Mouse (Mus musculus): ENCODE data around the gene Slc38a10. TPM values are rescaled to one million over a fixed set of nuclear protein-coding genes. Genes with fewer than 3 reads are reported as not detected.

Slc38a10 gene
- polyA plus RNA-seq, 1 experiment from 2014 or later: 110 TPM

DNA sequence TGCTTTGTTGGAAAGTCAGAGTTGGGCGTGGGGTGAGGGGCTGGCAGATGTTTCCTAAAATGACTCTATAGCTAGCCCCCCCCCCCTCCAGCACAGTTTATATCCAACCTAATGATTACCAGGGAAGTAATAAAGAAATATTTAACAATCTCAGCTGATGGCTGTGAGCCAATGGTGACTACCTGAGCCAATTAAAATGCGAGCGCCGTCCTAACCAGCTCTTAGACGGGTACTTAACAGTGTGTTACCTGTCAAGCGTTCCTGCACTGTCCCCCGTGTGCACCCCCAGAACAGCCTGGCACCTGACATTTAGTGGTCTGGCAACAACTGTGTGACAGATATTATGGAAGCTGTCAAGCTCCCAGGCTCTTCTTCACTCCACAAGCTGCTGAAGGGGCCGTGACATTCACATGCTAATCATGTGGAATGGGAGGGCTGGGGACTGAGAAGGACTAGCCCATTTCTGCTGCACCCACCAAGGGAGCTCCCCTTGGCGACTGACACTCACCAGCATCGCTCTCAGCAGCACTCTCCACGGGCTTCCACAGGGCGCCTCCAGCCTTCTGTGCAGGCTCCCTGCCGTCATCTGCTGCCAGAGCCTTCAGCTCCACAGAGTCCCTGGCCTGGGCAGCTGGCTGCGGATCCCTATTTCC lies 41.5 kb downstream of the Slc38a10 start:
- no peak for ATAC-seq (ENCODE audit: low FRiP score)
- H3K9ac ChIP-seq: peak overlapping the region; percentile 19; the same call in 1 of the 2 replicates
- no peaks in the 10 kb centered on the region for H3K27me3 ChIP-seq
- no peaks in the 10 kb centered on the region for H3K9me3 ChIP-seq
- H3K36me3 ChIP-seq: peaks cover 63% of the 10 kb centered on the region
- no peak overlapping the region for H3K4me3 ChIP-seq
- H3K27ac ChIP-seq: no peak overlapping the region
- no peak overlapping the region for H3K4me2 ChIP-seq
- 67% methylated on average over 14 of the region's 14 CpGs for WGBS
- peaks cover 15% of the 10 kb centered on the region for H3K4me1 ChIP-seq (replicated peaks)

DNA sequence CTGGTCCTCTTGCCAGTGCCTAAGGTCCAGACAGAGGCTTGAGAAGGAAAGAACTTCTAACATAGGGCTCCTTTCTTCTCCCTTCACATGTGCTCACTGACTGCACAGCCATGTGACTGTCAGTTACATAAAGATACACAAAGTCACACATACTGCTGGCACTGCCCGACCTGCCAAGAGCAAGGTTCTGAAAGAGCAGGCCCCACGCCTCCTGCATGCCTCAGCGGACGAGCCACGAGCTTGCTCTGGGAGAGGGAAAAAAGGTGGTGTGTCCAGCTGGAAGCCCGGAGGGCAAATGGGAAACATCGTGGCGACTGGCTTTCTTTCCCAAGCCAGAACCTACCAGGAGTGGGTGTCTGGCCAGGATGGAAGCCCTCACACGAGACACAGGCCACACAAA lies 43.4 kb downstream of the Slc38a10 start:
- H3K4me3 ChIP-seq: no peak overlapping the region
- no peak overlapping the region for H3K4me2 ChIP-seq
- no peak overlapping the region for H3K27ac ChIP-seq
- H3K36me3 ChIP-seq: peaks cover 61% of the 10 kb centered on the region
- no peak for ATAC-seq (ENCODE audit: low FRiP score)
- H3K4me1 ChIP-seq (replicated peaks): peaks cover 15% of the 10 kb centered on the region
- no peaks in the 10 kb centered on the region for H3K9me3 ChIP-seq
- WGBS: 86% methylated on average over 9 of the region's 9 CpGs
- H3K9ac ChIP-seq: no peak overlapping the region
- no peaks in the 10 kb centered on the region for H3K27me3 ChIP-seq

DNA sequence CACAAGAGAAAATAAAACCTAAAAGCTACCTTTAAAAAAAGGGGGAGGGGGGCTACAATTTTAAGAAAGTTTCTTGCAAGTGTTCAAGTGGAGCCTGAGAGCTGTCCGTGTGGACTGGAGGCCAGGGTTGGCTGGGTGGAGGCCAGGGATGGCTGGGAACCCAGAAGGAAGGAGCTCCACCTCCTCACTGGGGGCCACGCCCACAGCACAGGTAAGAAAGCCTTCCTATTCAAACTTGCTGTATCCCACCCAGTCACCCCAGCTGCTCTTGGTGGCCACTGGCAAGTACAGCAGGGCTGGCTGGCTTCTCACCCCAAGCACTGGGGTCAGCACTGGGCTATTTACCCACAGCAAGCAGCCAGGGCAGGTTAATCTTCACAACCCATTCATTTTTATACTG lies 44.1 kb downstream of the Slc38a10 start:
- no peak overlapping the region for H3K4me3 ChIP-seq
- peaks cover 61% of the 10 kb centered on the region for H3K36me3 ChIP-seq
- peaks cover 8% of the 10 kb centered on the region; the same call in 1 of the 2 replicates for H3K4me1 ChIP-seq (replicated peaks)
- 84% methylated on average over 2 of the region's 2 CpGs for WGBS
- H3K27me3 ChIP-seq: no peaks in the 10 kb centered on the region
- no peak overlapping the region for H3K27ac ChIP-seq
- ATAC-seq (ENCODE audit: low FRiP score): no peak
- H3K9ac ChIP-seq: no peak overlapping the region
- no peak overlapping the region for H3K4me2 ChIP-seq
- H3K9me3 ChIP-seq: no peaks in the 10 kb centered on the region

- Histone ChIP-seq H3K27me3 (no peaks in the 10 kb centered on the region), H3K36me3 (peaks cover 49% of the 10 kb centered on the region), H3K9ac (no peak overlapping the region), H3K4me3 (no peak overlapping the region), H3K27ac (no peak overlapping the region), H3K4me1 (replicated peaks) (peaks cover 20% of the 10 kb centered on the region), H3K4me2 (no peak overlapping the region), H3K9me3 (no peaks in the 10 kb centered on the region)
- no peak for ATAC-seq (ENCODE audit: low FRiP score)
- 97% methylated on average over 3 of the region's 3 CpGs for WGBS
Measured at GRCm38 (mm10) chr11:120103431-120103997, 47.6 kb downstream of the Slc38a10 start.

DNA sequence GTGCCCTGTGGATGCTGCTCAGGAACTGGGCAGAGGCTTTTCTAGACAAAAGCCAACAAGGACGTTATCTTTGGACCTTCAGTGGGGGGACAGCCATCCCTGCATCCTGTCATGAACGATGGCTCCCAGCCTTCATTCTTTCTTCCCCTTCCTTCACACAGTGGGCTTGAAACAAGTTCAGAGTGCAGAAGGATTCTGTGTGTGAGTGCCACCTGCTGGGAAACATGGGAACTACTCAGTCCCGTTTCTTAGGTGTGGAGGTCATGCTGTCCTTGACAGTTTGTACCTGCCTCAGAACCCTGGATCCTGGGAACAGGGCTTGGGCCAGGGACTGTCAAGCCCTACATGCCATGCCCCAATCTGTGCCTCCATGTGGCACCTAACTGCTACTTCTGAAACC lies 50.1 kb downstream of the Slc38a10 start:
- Histone ChIP-seq H3K9ac (peak overlapping the region; percentile 40; the same call in 1 of the 2 replicates), H3K4me2 (no peak overlapping the region), H3K9me3 (no peaks in the 10 kb centered on the region), H3K27ac (peak overlapping the region; percentile 63), H3K27me3 (no peaks in the 10 kb centered on the region), H3K4me3 (no peak overlapping the region; the same call in 1 of the 2 replicates), H3K36me3 (peaks cover 36% of the 10 kb centered on the region), H3K4me1 (replicated peaks) (peaks cover 36% of the 10 kb centered on the region)
- ATAC-seq (ENCODE audit: low FRiP score): no peak
- 0% methylated on average over 3 of the region's 3 CpGs for WGBS

- no peaks in the 10 kb centered on the region for H3K27me3 ChIP-seq
- peak within 1 kb of the TSS; percentile 82 for H3K4me3 ChIP-seq
- peak within 1 kb of the TSS; percentile 94 for H3K27ac ChIP-seq
- ATAC-seq (ENCODE audit: low FRiP score): peak; percentile 97
- peaks cover 37% of the 10 kb centered on the region for H3K36me3 ChIP-seq
- H3K9me3 ChIP-seq: no peaks in the 10 kb centered on the region
- H3K9ac ChIP-seq: peak within 1 kb of the TSS; percentile 95
- peak within 1 kb of the TSS; percentile 96 for H3K4me2 ChIP-seq
- under 1% methylated on average over 77 of the region's 77 CpGs for WGBS
- peaks cover 36% of the 10 kb centered on the region for H3K4me1 ChIP-seq (replicated peaks)
Measured at GRCm38 (mm10) chr11:120098588-120099511, 52.3 kb downstream of the Slc38a10 start, which contains the start of the genes Tepsin and Ndufaf8. Tepsin (minus strand) TSS chr11:120098731. Ndufaf8 (plus strand) TSS chr11:120098928.

GRCm38 (mm10) chr11:120092817-120093591 lies 58.1 kb downstream of the Slc38a10 start:
- Histone ChIP-seq H3K27ac (no peak overlapping the region), H3K36me3 (peaks cover 68% of the 10 kb centered on the region), H3K9me3 (no peaks in the 10 kb centered on the region), H3K27me3 (no peaks in the 10 kb centered on the region; the same call in 1 of the 2 replicates), H3K4me2 (no peak overlapping the region), H3K4me3 (no peak overlapping the region), H3K4me1 (replicated peaks) (peaks cover 14% of the 10 kb centered on the region), H3K9ac (no peak overlapping the region)
- 80% methylated on average over 23 of the region's 23 CpGs for WGBS
- ATAC-seq (ENCODE audit: low FRiP score): 0 out of 2 replicates have a peak, but pooled peaks have one; percentile 14

DNA sequence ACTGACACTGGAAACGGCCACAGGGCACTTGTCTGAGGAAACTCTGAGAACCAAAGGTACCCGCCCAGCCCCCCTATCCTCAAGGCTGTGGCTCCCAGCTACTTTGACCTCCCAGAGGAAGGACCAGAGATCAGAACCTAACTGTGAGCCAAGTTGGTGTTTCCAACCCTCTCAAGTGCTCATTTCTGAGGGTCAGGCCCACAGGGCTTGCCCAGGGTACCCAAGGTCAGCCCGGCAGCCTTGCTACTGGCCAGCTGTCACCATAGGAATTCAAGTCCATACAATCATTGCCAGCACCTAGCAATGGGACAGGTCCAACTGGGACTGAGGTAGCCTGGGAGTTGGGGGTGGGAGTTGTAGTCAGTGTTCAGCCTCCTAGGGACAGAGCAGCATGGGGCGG lies 60.5 kb downstream of the Slc38a10 start:
- no peak overlapping the region for H3K27ac ChIP-seq
- 93% methylated on average over 4 of the region's 4 CpGs for WGBS
- H3K4me3 ChIP-seq: no peak overlapping the region
- H3K36me3 ChIP-seq: peaks cover 57% of the 10 kb centered on the region
- peaks cover 6% of the 10 kb centered on the region for H3K4me1 ChIP-seq (replicated peaks)
- ATAC-seq (ENCODE audit: low FRiP score): no peak
- H3K9ac ChIP-seq: no peak overlapping the region
- no peak overlapping the region for H3K4me2 ChIP-seq
- no peaks in the 10 kb centered on the region; the same call in 1 of the 2 replicates for H3K27me3 ChIP-seq
- H3K9me3 ChIP-seq: no peaks in the 10 kb centered on the region

DNA sequence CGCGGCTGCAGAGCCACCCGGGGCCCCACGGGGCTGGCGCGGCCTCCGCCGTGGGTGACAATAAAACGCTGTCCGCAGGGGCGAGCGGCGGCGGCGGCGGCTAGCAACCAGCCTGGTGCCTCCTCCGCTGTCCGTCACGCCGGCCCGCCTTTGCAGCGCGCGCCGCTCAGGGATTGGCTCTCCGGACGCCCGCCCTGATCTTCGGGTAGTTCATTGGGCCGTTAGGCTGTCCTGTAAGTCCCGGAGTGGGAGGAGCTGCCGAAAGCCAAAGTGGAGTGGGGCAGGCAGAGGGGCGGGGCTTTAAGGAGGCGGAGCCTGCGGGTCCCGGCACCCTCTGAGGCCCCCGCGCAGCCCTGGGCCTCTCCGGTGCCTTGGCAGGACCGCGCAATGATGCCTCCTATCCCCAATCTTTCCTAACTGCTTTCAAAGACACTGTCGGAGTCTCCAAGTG lies 64.4 kb downstream of the Slc38a10 start, which contains the start of gene Cep131:
Gene Cep131 (minus strand): TSS at position 126 of the 451 bp plus-strand sequence.
- H3K36me3 ChIP-seq: peaks cover 41% of the 10 kb centered on the region
- H3K9ac ChIP-seq: peak within 1 kb of the TSS; percentile 98

GRCm38 (mm10) chr11:120085891-120086627 lies 65.1 kb downstream of the Slc38a10 start:
- H3K36me3 ChIP-seq: peaks cover 40% of the 10 kb centered on the region
- peak overlapping the region; percentile 98 for H3K9ac ChIP-seq
- H3K4me3 ChIP-seq: peak overlapping the region; percentile 97
- no peaks in the 10 kb centered on the region for H3K9me3 ChIP-seq
- peak overlapping the region; percentile 97 for H3K4me2 ChIP-seq
- peak overlapping the region; percentile 92 for H3K27ac ChIP-seq
- H3K4me1 ChIP-seq (replicated peaks): peaks cover 15% of the 10 kb centered on the region
- WGBS: under 1% methylated on average over 25 of the region's 25 CpGs
- H3K27me3 ChIP-seq: no peaks in the 10 kb centered on the region; the same call in 1 of the 2 replicates
- ATAC-seq (ENCODE audit: low FRiP score): peak; percentile 49

More for the DNA sequence above, 64.4 kb downstream of the Slc38a10 start, which contains the start of gene Cep131:
- Histone ChIP-seq H3K4me1 (replicated peaks) (peaks cover 15% of the 10 kb centered on the region), H3K27me3 (no peaks in the 10 kb centered on the region; the same call in 1 of the 2 replicates), H3K4me3 (peak within 1 kb of the TSS; percentile 97), H3K4me2 (peak within 1 kb of the TSS; percentile 97), H3K9me3 (no peaks in the 10 kb centered on the region), H3K27ac (peak within 1 kb of the TSS; percentile 92)
- peak; percentile 99 for ATAC-seq (ENCODE audit: low FRiP score)
- WGBS: under 1% methylated on average over 38 of the region's 42 CpGs

- H3K9me3 ChIP-seq: no peaks in the 10 kb centered on the region
- no peak for ATAC-seq (ENCODE audit: low FRiP score)
- H3K27me3 ChIP-seq: no peaks in the 10 kb centered on the region
- no peak overlapping the region for H3K27ac ChIP-seq
- WGBS: 95% methylated on average over 6 of the region's 6 CpGs
- H3K4me2 ChIP-seq: no peak overlapping the region
- no peak overlapping the region for H3K4me3 ChIP-seq
- H3K36me3 ChIP-seq: peaks cover 85% of the 10 kb centered on the region
- peaks cover 11% of the 10 kb centered on the region for H3K4me1 ChIP-seq (replicated peaks)
- no peak overlapping the region for H3K9ac ChIP-seq
Measured at GRCm38 (mm10) chr11:120080282-120080681, 70.9 kb downstream of the Slc38a10 start.
